Mouse (Mus musculus) intestine, postnatal 0 days (tissue): ENCODE results near the gene Glcci1. TPM values are rescaled to one million over a fixed set of nuclear protein-coding genes. Genes with fewer than 3 reads are reported as not detected.

Source experiments
- ATAC-seq: fragments of 200-750 bp; cut with Nextera tagmentation; 2 replicates; pipeline ENCODE4 v1.8.0; 2017; ENCODE audit warnings: mild to moderate bottlenecking, moderate TSS enrichment, moderate library complexity
- H3K27ac ChIP-seq: fragments of 300-500 bp; sonication (generic); 2 replicates; pipeline ENCODE4 v1.5.1; 2014; ENCODE audit warnings: mild to moderate bottlenecking, low read depth, low read length, moderate library complexity
- H3K27me3 ChIP-seq: fragments of 300-500 bp; sonication (generic); replicated peaks from 2 replicates; pipeline ENCODE4 v1.6.1; 2014; ENCODE audit warnings: low read length, mixed read lengths; ENCODE audit not compliant: control insufficient read depth, insufficient read depth
- H3K36me3 ChIP-seq: fragments of 300-500 bp; sonication (generic); 2 replicates; pipeline ENCODE4 v1.6.1; 2014; ENCODE audit warnings: mild to moderate bottlenecking, moderate library complexity; ENCODE audit not compliant: control insufficient read depth, insufficient read depth
- H3K4me1 ChIP-seq: fragments of 300-500 bp; sonication (generic); replicated peaks from 2 replicates; pipeline ENCODE4 v1.6.1; 2014; ENCODE audit warnings: antibody characterized with exemption, low read length, mixed read lengths; ENCODE audit not compliant: control insufficient read depth, insufficient read depth
- H3K4me2 ChIP-seq: fragments of 300-500 bp; sonication (generic); replicated peaks from 2 replicates; pipeline ENCODE4 v1.6.1; 2014; ENCODE audit warnings: low read depth, mild to moderate bottlenecking, moderate library complexity
- H3K4me3 ChIP-seq: fragments of 300-500 bp; sonication (generic); 2 replicates; pipeline ENCODE4 v1.5.1; 2014; ENCODE audit warnings: low read depth, low read length
- H3K9ac ChIP-seq: fragments of 300-500 bp; sonication (generic); 2 replicates; pipeline ENCODE4 v1.6.1; 2014; ENCODE audit warnings: mild to moderate bottlenecking, low read depth, low read length
- H3K9me3 ChIP-seq: fragments of 300-500 bp; sonication (generic); 2 replicates; pipeline ENCODE4 v1.6.1; 2016; ENCODE audit warnings: mixed run types; ENCODE audit not compliant: control insufficient read depth
- CTCF ChIP-seq: sonication (generic); IDR thresholded peaks from 2 replicates; pipeline ENCODE4 v1.5.1; 2016; ENCODE audit warnings: low read depth, mild to moderate bottlenecking, control low read depth, antibody characterized with exemption, moderate library complexity
- whole genome bisulfite sequencing: fragments of 180-500 bp; shearing (Covaris S2); extraction: QIAGEN DNeasy Blood & Tissue Kit; methylation state at CpG from one replicate; pipeline ENCODE4 v1.1.7; 2014; 5-methylcytosine and 5-hydroxymethylcytosine counted together
- polyA plus RNA-seq: library from polyadenylated mRNA; unstranded; fragments of >200 nt; fragmentation: Nextera tagmentation; extraction: Ambion mirVana; gene quantifications from 2 replicates; pipeline ENCODE4 v1.2.1, GENCODE M21; 2015

Gene Glcci1
- polyA plus RNA-seq, 1 experiment from 2014 or later = 3.9 TPM

DNA sequence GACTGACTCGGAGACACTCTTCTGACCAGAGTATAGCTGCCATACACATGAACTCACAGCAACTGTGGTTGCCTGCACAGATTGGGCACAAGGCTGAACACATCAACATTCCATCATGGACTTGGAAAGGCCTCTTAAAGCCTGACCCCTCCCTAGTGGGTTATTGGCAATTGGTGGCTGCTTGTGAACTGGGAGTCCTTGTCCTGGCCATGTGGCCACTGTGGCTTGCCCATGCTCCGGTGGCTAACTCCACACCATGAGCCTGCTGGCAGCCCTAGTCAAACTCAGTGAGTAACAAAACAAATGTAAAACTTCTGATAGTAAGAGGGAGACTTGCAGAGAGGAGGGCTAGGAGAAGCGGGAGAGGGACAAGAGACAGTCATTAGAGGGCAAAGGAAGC lies 37.3 kb upstream of the Glcci1 start:
- 92% methylated on average over 3 of the region's 3 CpGs for WGBS
- Histone ChIP-seq H3K27me3 (no peaks in the 10 kb centered on the region), H3K27ac (no peak overlapping the region), H3K9ac (no peak overlapping the region), H3K4me2 (no peak overlapping the region), H3K4me1 (peaks cover 3% of the 10 kb centered on the region; the same call in 1 of the 2 replicates), H3K4me3 (no peak overlapping the region), H3K36me3 (no peaks in the 10 kb centered on the region), H3K9me3 (no peaks in the 10 kb centered on the region)
- no peak for ATAC-seq
- no peak for TF ChIP-seq CTCF

DNA sequence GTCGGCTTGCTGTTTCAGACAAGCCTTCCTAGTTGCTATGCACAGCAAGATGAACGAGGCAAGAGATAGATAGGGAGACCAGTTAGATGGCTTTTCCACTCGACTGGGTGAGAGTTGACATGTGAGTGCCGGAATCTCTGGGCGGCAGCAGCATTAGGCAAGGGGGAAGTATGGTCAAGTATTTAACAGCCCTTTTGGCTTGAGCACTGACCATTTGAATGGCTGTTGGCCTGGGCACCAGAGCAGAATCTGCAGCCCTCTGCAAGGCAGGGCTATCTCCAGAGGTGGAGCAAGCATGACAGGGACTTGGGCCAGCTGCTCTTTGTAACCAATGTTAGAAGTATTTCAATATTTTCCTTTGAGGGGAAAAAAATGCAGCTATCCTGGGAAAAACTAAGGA lies 36.5 kb upstream of the Glcci1 start:
- TF ChIP-seq CTCF = no peak
- ATAC-seq = no peak
- Histone ChIP-seq H3K36me3 (no peaks in the 10 kb centered on the region), H3K4me3 (no peak overlapping the region), H3K27me3 (no peaks in the 10 kb centered on the region), H3K27ac (no peak overlapping the region), H3K9ac (no peak overlapping the region), H3K4me2 (no peak overlapping the region), H3K4me1 (peaks cover 3% of the 10 kb centered on the region; the same call in 1 of the 2 replicates), H3K9me3 (no peaks in the 10 kb centered on the region)
- WGBS = 36% methylated on average over 5 of the region's 5 CpGs

DNA sequence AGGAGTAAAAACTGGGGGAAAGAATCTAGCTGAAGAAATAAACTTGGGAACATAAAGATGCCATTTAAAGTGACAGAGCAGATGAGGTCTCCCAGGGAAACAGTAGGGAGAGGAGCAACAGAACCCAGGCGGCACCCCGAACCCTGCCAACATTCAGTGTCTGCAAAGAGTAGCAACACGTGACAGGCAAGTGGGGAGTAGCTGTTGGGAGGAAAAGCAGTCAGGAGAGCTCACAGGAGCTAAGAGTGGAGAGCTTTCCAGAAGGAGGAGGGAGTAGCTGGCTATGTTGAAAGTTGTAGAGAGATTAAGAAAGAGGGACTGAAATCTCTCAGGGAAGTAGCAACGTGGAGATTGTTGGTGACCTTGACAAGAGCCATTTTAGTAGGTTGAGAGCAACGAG lies 35.9 kb upstream of the Glcci1 start:
- H3K27me3 ChIP-seq = no peaks in the 10 kb centered on the region
- no peak for TF ChIP-seq CTCF
- no peaks in the 10 kb centered on the region for H3K36me3 ChIP-seq
- WGBS = 44% methylated on average over 5 of the region's 5 CpGs
- no peak for ATAC-seq
- no peak overlapping the region for H3K4me3 ChIP-seq
- no peaks in the 10 kb centered on the region for H3K9me3 ChIP-seq
- H3K4me2 ChIP-seq = no peak overlapping the region
- no peak overlapping the region for H3K9ac ChIP-seq
- H3K4me1 ChIP-seq = peaks cover 3% of the 10 kb centered on the region; the same call in 1 of the 2 replicates
- H3K27ac ChIP-seq = no peak overlapping the region

DNA sequence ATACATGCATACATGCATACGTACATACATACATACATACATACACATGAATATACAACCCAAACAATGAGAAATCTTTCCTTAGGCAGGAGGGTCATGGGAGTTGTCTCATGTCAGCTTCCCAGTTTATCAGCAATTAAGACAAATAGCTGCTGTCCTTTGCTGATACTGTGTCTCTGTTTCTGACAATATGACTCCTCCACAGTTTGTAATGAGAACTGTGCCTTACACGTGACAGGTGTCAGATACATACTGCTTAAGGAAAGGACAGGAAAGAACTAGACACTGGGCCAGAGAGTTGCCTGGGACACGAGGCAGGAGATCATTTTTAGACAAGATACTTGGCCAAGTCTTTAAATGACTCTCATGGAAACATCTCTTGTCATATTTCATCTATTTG lies 35.1 kb upstream of the Glcci1 start:
- H3K27me3 ChIP-seq = no peaks in the 10 kb centered on the region
- peaks cover 3% of the 10 kb centered on the region; the same call in 1 of the 2 replicates for H3K4me1 ChIP-seq
- H3K4me2 ChIP-seq = no peak overlapping the region
- no peaks in the 10 kb centered on the region for H3K36me3 ChIP-seq
- TF ChIP-seq CTCF = no peak
- 62% methylated on average over 3 of the region's 3 CpGs for WGBS
- H3K9me3 ChIP-seq = no peaks in the 10 kb centered on the region
- no peak overlapping the region for H3K27ac ChIP-seq
- no peak overlapping the region for H3K4me3 ChIP-seq
- ATAC-seq = no peak
- no peak overlapping the region for H3K9ac ChIP-seq

DNA sequence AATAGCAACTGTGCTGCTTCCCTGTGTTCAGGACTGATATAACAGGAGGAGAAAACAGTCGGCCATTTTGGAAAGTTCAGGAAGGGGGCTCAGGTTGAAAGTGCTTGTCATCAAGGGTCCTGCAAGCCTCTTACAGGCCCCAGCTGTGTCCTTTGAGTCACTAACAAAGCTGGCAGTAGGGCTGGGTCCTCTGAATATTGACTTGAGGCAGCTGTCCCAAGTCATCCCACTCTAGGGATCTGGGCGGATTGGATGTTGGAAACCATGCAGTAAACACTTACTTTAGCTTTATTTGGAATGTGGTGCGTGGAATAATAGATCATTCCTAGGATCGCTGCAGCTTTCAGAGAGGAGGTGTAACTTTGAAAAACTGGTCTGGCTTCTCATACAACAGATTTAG lies 34.6 kb upstream of the Glcci1 start:
- Histone ChIP-seq H3K4me1 (peaks cover 3% of the 10 kb centered on the region; the same call in 1 of the 2 replicates), H3K4me3 (no peak overlapping the region), H3K9me3 (no peaks in the 10 kb centered on the region), H3K9ac (no peak overlapping the region), H3K36me3 (no peaks in the 10 kb centered on the region), H3K27me3 (no peaks in the 10 kb centered on the region), H3K4me2 (no peak overlapping the region), H3K27ac (no peak overlapping the region)
- TF ChIP-seq CTCF = no peak
- WGBS = 66% methylated on average over 4 of the region's 4 CpGs
- ATAC-seq = no peak

DNA sequence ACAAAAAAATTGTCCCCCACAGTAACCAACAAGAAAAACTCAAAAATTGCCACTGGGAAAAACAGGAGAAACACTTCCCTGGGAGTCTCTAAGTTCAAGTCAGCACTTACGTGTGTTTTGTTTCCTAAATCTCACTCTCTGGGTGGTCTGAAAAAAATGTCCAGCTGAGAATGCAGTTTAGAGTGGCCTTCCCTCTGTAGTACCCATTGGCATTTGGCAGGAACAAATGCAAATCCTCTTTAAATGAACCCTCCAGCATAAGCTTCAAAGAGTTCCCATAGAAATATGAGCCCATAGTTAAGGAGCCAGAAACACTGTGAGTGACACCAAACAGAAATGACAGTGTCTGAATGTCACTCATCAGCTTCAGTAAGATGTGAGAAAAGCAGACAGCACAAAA lies 30.2 kb upstream of the Glcci1 start:
- 71% methylated on average over 1 of the region's 1 CpGs for WGBS
- Histone ChIP-seq H3K4me3 (no peak overlapping the region), H3K9ac (no peak overlapping the region), H3K36me3 (no peaks in the 10 kb centered on the region), H3K27ac (no peak overlapping the region), H3K9me3 (no peaks in the 10 kb centered on the region), H3K27me3 (no peaks in the 10 kb centered on the region), H3K4me1 (no peaks in the 10 kb centered on the region), H3K4me2 (no peak overlapping the region)
- no peak for TF ChIP-seq CTCF
- ATAC-seq = no peak
